In the genomic region with DNA sequence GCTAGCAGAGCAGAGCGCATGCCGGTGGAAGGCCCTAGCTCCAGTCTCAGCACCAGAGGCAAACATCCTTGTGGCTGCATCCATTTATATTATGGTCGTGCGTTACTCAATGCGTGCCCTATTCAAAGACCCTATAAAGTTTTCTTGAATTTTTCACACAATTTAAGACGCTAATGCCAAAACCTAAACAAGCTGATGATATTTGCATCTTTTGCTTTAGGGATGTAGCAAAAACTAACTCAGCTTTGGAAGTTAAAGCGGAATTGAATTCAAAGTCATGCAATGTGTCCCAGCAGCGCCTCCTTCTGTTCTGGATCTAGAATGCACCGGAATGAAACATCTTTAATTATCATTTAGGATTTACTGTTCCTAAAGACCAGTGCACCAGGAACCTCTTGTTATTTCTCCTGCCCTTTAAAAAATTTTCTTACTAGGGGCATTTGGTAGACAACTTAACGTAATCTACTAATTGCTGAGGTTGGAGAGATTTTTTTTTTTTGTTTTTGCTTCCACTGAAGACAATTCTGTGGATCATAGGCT, we compare ENCODE assay signal across 8 mouse cellular contexts. TPM values are rescaled to one million over a fixed set of nuclear protein-coding genes. Genes with fewer than 3 reads are reported as not detected.
DNase-seq lines count a peak whose midpoint lies in the region; ATAC-seq and TF ChIP-seq lines count a peak whose summit lies in the region.

No protein-coding gene starts in this region.

- H3K4me2 ChIP-seq in limb, embryonic 14.5 days (replicated peaks; ENCODE audit: low read depth, low read length, severe bottlenecking): no peak overlapping the region

- no peak overlapping the region for H3K9ac ChIP-seq in limb, embryonic 14.5 days (ENCODE audit: low read depth, low read length, severe bottlenecking)

- TF ChIP-seq POLR2A in limb, embryonic 14.5 days (IDR thresholded peaks at IDR 0.05; ENCODE audit: borderline replicate concordance, extremely low read depth, insufficient read depth, insufficient read length): no peak

- WGBS in limb, embryonic 14.5 days: 32% methylated on average over 10 of the region's 10 CpGs

- H3K9me3 ChIP-seq in limb, embryonic 14.5 days (ENCODE audit: control insufficient read depth, low read length): no peaks in the 10 kb centered on the region

- H3K36me3 ChIP-seq in limb, embryonic 14.5 days (ENCODE audit: control insufficient read depth, insufficient read depth, low read length): no peaks in the 10 kb centered on the region

- no peaks in the 10 kb centered on the region for H3K27me3 ChIP-seq in limb, embryonic 14.5 days (ENCODE audit: control insufficient read depth, insufficient read depth, low read length)

- ATAC-seq in limb, embryonic 14.5 days (ENCODE audit: low FRiP score, low read depth): no peak

- intact Hi-C loops in heart, postnatal 14 days (cut with DNase I): no loop called here

- H3K4me1 ChIP-seq in limb, embryonic 14.5 days (ENCODE audit: control insufficient read depth, insufficient read depth, low read length): no peaks in the 10 kb centered on the region

- DNase-seq in heart, postnatal 14 days: peak; percentile 4 to 45
- DNase-seq in heart, adult 8-10 months (ENCODE audit: low spot score): no peak
- DNase-seq in thymus, postnatal 4 days: peak; percentile 18
- no peak for DNase-seq in thymus, postnatal 14 days
- DNase-seq in embryo, embryonic 11 days: peak; percentile 79
- DNase-seq in limb, embryonic 14.5 days (ENCODE audit: low spot score): peak; percentile 61
- no peak for DNase-seq in ovary, postnatal 10 days (ENCODE audit: low spot score)
- DNase-seq in thymus, postnatal 25 days: no peak

- H3K4me3 ChIP-seq in limb, embryonic 14.5 days (replicated peaks; ENCODE audit: low read length): no peak overlapping the region

- H3K27ac ChIP-seq in limb, embryonic 14.5 days (replicated peaks; ENCODE audit: low read depth, low read length): no peak overlapping the region

RNA-seq across cellular contexts. Expression of a gene that starts 47.2 kb away (rescaled TPM):
- total RNA-seq in heart, postnatal 14 days (2021): not detected
- not detected for total RNA-seq in heart, adult 8-10 months (2022)
- 0.70 and 0.74 TPM in 2 replicates for polyA plus RNA-seq in limb, embryonic 14.5 days (2012; rRNA removed)
- polyA plus RNA-seq in limb, embryonic 14.5 days (2014; fragmentation: Nextera tagmentation; extraction: Ambion mirVana): 0.26 and 0.36 TPM in 2 replicates

Comparison
In these comparisons a context has a peak if more than half of its experiments do, and no peak if none do; other contexts are left out.
1. DNase-seq: peak in heart, postnatal 14 days (2 of 2), thymus, postnatal 4 days (single experiment), embryo, embryonic 11 days (single experiment) and limb, embryonic 14.5 days (single experiment); none in heart, adult 8-10 months (single experiment), thymus, postnatal 14 days (single experiment), ovary, postnatal 10 days (single experiment) and thymus, postnatal 25 days (single experiment).